ENCODE assay signal across 8 mouse cellular contexts in genomic region chrX:13236100-13236568, GRCm38 (mm10). TPM values are rescaled to one million over a fixed set of nuclear protein-coding genes. Genes with fewer than 3 reads are reported as not detected.
DNase-seq lines count a peak whose midpoint lies in the region; ATAC-seq lines count a peak whose summit lies in the region.

No protein-coding gene starts in this region.

- ATAC-seq in forebrain, embryonic 13.5 days = peak; percentile 70
- ATAC-seq in midbrain, embryonic 13.5 days = peak; percentile 75

- intact Hi-C loops in left cerebral cortex, postnatal 36 days (cut with DNase I) = no loop called here

- WGBS in forebrain, embryonic 13.5 days = 36% methylated on average over 2 of the region's 2 CpGs
- 29% methylated on average over 2 of the region's 2 CpGs for WGBS in midbrain, embryonic 13.5 days

- peaks cover 12% of the 10 kb centered on the region; the same call in 1 of the 2 replicates for H3K27me3 ChIP-seq in forebrain, embryonic 13.5 days
- peaks cover 31% of the 10 kb centered on the region; the same call in 1 of the 2 replicates for H3K27me3 ChIP-seq in midbrain, embryonic 13.5 days

- DNase-seq in embryo, embryonic 10 days (ENCODE audit: low spot score) = peak; percentile 18
- peak; percentile 22 for DNase-seq in kidney, postnatal 10 days
- no peak for DNase-seq in frontal cortex, postnatal 10 days (ENCODE audit: low spot score in 2 of 2)
- no peak for DNase-seq in ovary, postnatal 36 days (ENCODE audit: low spot score)
- no peak for DNase-seq in left cerebral cortex, postnatal 36 days (ENCODE audit: low spot score in 2 of 2)
- no peak for DNase-seq in urinary bladder, postnatal 4 days (ENCODE audit: low spot score in 2 of 2)

- no peaks in the 10 kb centered on the region for H3K36me3 ChIP-seq in forebrain, embryonic 13.5 days (ENCODE audit: poor library complexity, severe bottlenecking)
- H3K36me3 ChIP-seq in midbrain, embryonic 13.5 days = no peaks in the 10 kb centered on the region

- no peak overlapping the region for H3K4me2 ChIP-seq in forebrain, embryonic 13.5 days
- no peak overlapping the region for H3K4me2 ChIP-seq in midbrain, embryonic 13.5 days (replicated peaks)

- H3K4me1 ChIP-seq in forebrain, embryonic 13.5 days = peaks cover 20% of the 10 kb centered on the region
- H3K4me1 ChIP-seq in midbrain, embryonic 13.5 days (replicated peaks) = peaks cover 19% of the 10 kb centered on the region

- H3K9me3 ChIP-seq in forebrain, embryonic 13.5 days (replicated peaks) = no peaks in the 10 kb centered on the region
- no peaks in the 10 kb centered on the region for H3K9me3 ChIP-seq in midbrain, embryonic 13.5 days

- H3K4me3 ChIP-seq in forebrain, embryonic 13.5 days = no peak overlapping the region
- no peak overlapping the region for H3K4me3 ChIP-seq in midbrain, embryonic 13.5 days (replicated peaks)

- H3K27ac ChIP-seq in forebrain, embryonic 13.5 days = peak overlapping the region; percentile 63
- H3K27ac ChIP-seq in midbrain, embryonic 13.5 days = peak overlapping the region; percentile 76

- H3K9ac ChIP-seq in forebrain, embryonic 13.5 days = peak overlapping the region; percentile 16; the same call in 1 of the 2 replicates
- no peak overlapping the region for H3K9ac ChIP-seq in midbrain, embryonic 13.5 days (replicated peaks)

RNA-seq across cellular contexts. Expression of gene Ddx3x, which starts 44.6 kb away (rescaled TPM):
- 138 and 155 TPM in 2 replicates for polyA plus RNA-seq in forebrain, embryonic 13.5 days (2015; fragmentation: Nextera tagmentation; extraction: Ambion mirVana)
- 128 and 144 TPM in 2 replicates for polyA plus RNA-seq in midbrain, embryonic 13.5 days (2015; fragmentation: Nextera tagmentation; extraction: Ambion mirVana)
- total RNA-seq in left cerebral cortex, postnatal 36 days (2021) = 100 to 1,000 TPM; 154 to 194 TPM

Comparison
In these comparisons a context has a peak if more than half of its experiments do, and no peak if none do; other contexts are left out.
1. DNase-seq: peak in embryo, embryonic 10 days (single experiment) and kidney, postnatal 10 days (single experiment); none in frontal cortex, postnatal 10 days (0 of 2), ovary, postnatal 36 days (single experiment), left cerebral cortex, postnatal 36 days (0 of 2) and urinary bladder, postnatal 4 days (0 of 2).